Mouse (Mus musculus) hindbrain, embryonic 12.5 days (tissue): ENCODE measurements at regions not wholly inside any gene's neighbourhood (a gene's known extent, or its start where the extent isn't known, plus 50 kb on each side); places are given as distances from the start of the nearest gene placed in this dataset.
A peak's percentile ranks its signal among the peaks of the same experiment; 100 is the strongest.

ENCODE experiments used
- ATAC-seq: fragments of 200-750 bp; cut with Nextera tagmentation; 2 replicates; pipeline ENCODE4 v1.8.0; 2017; ENCODE audit warnings: moderate TSS enrichment; ENCODE audit not compliant: low FRiP score
- H3K27ac ChIP-seq: fragments of 300-500 bp; sonication (generic); 2 replicates; pipeline ENCODE4 v1.5.1; 2016; ENCODE audit warnings: mild to moderate bottlenecking
- H3K27me3 ChIP-seq: fragments of 300-500 bp; sonication (generic); 2 replicates; pipeline ENCODE4 v1.6.1; 2016; ENCODE audit warnings: mild to moderate bottlenecking
- H3K36me3 ChIP-seq: fragments of 300-500 bp; sonication (generic); 2 replicates; pipeline ENCODE4 v1.6.1; 2016; ENCODE audit warnings: mild to moderate bottlenecking
- H3K4me1 ChIP-seq: fragments of 300-500 bp; sonication (generic); 2 replicates; pipeline ENCODE4 v1.6.1; 2016
- H3K4me2 ChIP-seq: fragments of 300-500 bp; sonication (generic); replicated peaks from 2 replicates; pipeline ENCODE4 v1.6.1; 2016; ENCODE audit warnings: mild to moderate bottlenecking
- H3K4me3 ChIP-seq: fragments of 300-500 bp; sonication (generic); 2 replicates; pipeline ENCODE4 v1.5.1; 2016; ENCODE audit warnings: mild to moderate bottlenecking
- H3K9ac ChIP-seq: fragments of 300-500 bp; sonication (generic); 2 replicates; pipeline ENCODE4 v1.6.1; 2016; ENCODE audit warnings: mild to moderate bottlenecking, moderate library complexity
- H3K9me3 ChIP-seq: fragments of 300-500 bp; sonication (generic); replicated peaks from 2 replicates; pipeline ENCODE4 v1.6.1; 2016; ENCODE audit warnings: mild to moderate bottlenecking
- WGBS: fragments of 180-500 bp; shearing (Covaris S2); methylation state at CpG from one replicate; pipeline ENCODE4 v1.1.7; 2016; 5-methylcytosine and 5-hydroxymethylcytosine counted together

GRCm38 (mm10) chr11:84592715-84593339, 67.5 kb upstream of the Lhx1 start:
- no peak overlapping the region for H3K4me2 ChIP-seq
- H3K36me3 ChIP-seq, result no peaks in the 10 kb centered on the region
- H3K4me1 ChIP-seq, result peaks cover 8% of the 10 kb centered on the region
- H3K9me3 ChIP-seq, result no peaks in the 10 kb centered on the region
- H3K27ac ChIP-seq, result no peak overlapping the region
- no peak overlapping the region for H3K4me3 ChIP-seq
- WGBS, result 20% methylated on average over 6 of the region's 6 CpGs
- no peak for ATAC-seq
- H3K9ac ChIP-seq, result no peak overlapping the region
- H3K27me3 ChIP-seq, result peaks cover 22% of the 10 kb centered on the region

GRCm38 (mm10) chr11:84587107-84587506, 61.8 kb upstream of the Lhx1 start:
- Histone ChIP-seq H3K9me3 (no peaks in the 10 kb centered on the region), H3K4me3 (no peak overlapping the region), H3K36me3 (no peaks in the 10 kb centered on the region), H3K9ac (no peak overlapping the region), H3K27ac (peak overlapping the region; percentile 64), H3K27me3 (peaks cover 12% of the 10 kb centered on the region), H3K4me2 (no peak overlapping the region), H3K4me1 (peaks cover 24% of the 10 kb centered on the region)
- no peak for ATAC-seq
- 15% methylated on average over 14 of the region's 14 CpGs for WGBS

GRCm38 (mm10) chr11:84585626-84586025, 60.3 kb upstream of the Lhx1 start:
- WGBS, result 12% methylated on average over 3 of the region's 3 CpGs
- peak; percentile 80 for ATAC-seq
- peaks cover 14% of the 10 kb centered on the region for H3K27me3 ChIP-seq
- no peaks in the 10 kb centered on the region for H3K9me3 ChIP-seq
- no peaks in the 10 kb centered on the region for H3K36me3 ChIP-seq
- peaks cover 27% of the 10 kb centered on the region for H3K4me1 ChIP-seq
- H3K27ac ChIP-seq, result peak overlapping the region; percentile 64
- no peak overlapping the region for H3K9ac ChIP-seq
- H3K4me3 ChIP-seq, result no peak overlapping the region
- H3K4me2 ChIP-seq, result no peak overlapping the region

GRCm38 (mm10) chr11:84578805-84579541, 53.6 kb upstream of the Lhx1 start:
- Histone ChIP-seq H3K27me3 (peaks cover 15% of the 10 kb centered on the region), H3K4me1 (peaks cover 41% of the 10 kb centered on the region), H3K36me3 (no peaks in the 10 kb centered on the region), H3K27ac (peak overlapping the region; percentile 80), H3K4me2 (no peak overlapping the region), H3K4me3 (no peak overlapping the region), H3K9ac (no peak overlapping the region), H3K9me3 (no peaks in the 10 kb centered on the region)
- WGBS, result 32% methylated on average over 17 of the region's 17 CpGs
- ATAC-seq, result peak; percentile 71
